Mouse (Mus musculus): ENCODE data around the gene Zfp119a.
"Not testable (repeated sequence)": the region's sequence is repeated elsewhere in the genome, so short reads cannot be mapped to it uniquely, and the experiment has no call there.

Zfp119a gene

DNA sequence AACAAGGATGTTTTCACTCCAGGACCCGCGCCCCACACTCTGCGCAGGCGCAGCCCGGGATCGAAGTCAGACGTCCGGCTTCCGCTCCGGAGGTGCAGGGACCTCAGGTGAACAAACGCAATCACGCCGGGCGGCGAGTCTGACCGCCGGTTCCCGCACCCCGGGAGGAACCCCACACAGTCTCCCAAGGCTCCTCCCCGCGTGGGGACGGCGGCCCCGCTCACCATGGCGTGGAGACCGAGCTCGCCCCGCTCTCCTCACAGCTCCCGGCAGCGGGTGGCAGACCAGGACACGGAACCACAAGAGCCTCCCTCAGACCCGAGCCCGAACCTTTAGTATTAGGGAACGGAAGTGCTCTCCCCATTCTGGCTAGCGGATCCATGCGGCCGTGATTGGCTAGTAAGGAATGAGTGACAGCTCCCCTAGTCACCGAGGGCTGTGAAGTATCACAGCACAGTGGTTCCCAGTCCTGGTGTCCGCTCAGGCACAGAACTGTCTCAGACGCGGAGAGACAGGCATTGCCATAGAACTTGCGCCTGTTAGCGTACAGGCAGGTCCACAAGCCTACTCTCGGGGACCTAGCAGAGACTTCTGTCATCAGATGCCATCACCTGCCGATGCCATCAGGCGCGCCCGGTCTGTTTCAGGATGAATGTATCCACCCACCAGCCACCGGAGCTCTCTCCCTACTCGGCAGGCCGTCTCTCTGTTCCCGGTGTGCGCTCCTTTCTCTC lies at the start of gene Zfp119a:
Gene Zfp119a, minus strand, starts transcription at position 295 of the 734 bp plus-strand sequence.
- peak; percentile 91 for DNase-seq

DNA sequence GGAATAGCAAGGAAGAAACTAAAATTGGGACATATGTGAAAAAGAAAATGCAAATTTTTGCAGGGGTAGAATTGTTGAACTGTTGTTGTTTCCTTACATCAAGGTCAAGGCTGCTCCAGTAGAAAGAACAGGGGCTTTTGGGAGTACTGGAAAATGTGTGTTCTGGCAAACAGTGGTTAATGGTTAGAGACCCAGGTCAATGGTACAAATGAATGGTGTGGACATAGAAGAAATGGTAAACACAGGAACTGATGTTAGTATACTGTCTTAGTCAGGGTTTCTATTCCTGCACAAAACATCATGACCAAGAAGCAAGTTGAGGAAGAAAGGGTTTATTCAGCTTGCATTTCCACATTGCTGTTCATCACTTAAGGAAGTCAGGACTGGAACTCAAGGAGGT lies 27.9 kb upstream of the Zfp119a start:
- no peak for DNase-seq

- no peak for DNase-seq
Observed at GRCm38 (mm10) chr17:55904131-55904530, 25.4 kb upstream of the Zfp119a start.

DNA sequence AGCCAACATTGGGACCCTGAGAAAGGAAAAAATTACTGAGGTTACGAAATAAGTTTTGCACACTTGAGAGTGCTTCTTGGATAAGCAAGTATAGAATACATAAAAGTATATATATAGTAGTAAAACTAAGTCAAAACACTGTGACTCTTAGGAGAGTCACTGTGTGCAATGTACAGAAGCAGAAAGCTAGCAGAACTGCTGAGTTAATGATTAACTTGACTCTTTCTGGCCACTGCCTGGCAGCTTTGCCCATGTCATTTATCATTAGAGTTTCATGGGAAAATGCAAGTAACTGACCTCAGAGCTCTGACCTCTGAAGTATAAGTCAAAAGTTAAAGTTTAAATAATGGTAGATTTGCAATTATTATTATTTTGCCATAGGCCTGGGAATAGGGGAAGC lies 25.0 kb upstream of the Zfp119a start:
- no peak for DNase-seq

DNA sequence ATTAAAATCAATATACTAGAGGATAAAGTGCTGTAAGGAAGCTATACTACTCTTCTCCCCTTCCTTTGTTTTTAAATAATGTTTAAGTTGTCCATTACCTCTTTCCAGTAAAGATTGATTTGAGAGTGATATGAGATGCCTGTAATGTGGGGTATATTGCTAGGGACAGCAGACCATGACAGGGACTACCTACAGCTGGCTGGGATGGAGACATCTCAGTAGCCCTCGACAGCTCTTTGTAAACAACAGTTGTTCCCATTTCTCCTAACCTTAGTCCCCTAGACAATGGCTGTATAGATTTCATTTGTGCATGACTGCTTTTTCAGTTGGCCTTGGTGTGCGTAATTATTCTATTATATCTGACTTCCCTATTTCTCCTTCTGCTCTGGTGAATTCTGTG lies 24.4 kb upstream of the Zfp119a start:
- DNase-seq: no peak

- DNase-seq: peak; percentile 74
Observed at GRCm38 (mm10) chr17:55892406-55892955, 13.8 kb upstream of the Zfp119a start.

DNA sequence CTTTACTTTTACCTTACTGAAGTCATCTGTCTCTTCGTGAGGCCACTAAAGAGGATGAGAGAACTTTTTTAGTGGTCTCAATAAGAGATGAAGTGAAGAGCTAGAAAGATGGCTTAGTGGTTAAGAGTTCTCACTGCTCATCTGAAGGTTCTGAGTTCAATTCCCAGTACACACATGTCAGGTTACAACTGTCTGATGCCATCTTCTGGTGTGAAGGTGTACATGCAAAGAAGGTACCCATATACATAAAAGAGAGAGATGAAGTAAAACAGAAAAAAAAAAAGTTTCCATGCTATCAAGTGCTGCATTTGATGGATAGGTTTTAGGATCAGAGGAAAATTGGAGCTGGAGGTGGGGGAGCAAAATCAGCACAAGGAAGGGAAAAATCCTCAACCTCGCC lies 6.2 kb upstream of the Zfp119a start:
- no peak for DNase-seq

- no peak for DNase-seq
Observed at GRCm38 (mm10) chr17:55883631-55884030, 4.9 kb upstream of the Zfp119a start.

GRCm38 (mm10) chr17:55878282-55878635 lies 471 bp downstream of the Zfp119a start:
- DNase-seq: not testable (repeated sequence)

- DNase-seq: no peak
Observed at GRCm38 (mm10) chr17:55877184-55877583, 1.5 kb downstream of the Zfp119a start.

DNA sequence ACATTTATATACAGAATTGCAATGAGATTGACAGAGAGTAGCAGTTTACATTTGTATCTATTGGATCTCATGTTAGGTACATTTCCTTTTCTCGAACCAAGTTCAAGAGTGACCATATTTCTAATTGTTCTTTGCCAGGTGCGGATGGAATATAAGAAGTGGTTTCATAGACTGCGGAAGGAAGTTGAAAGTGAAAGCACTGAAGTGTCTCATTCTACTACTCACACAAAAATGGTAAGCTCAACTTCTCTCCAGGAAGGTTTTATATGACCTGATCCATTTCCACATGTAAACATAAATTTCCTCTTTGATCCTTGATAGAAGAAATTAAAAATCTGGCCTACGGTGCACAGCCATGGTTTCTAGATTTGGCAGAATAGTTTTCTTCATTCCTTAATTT lies 35.7 kb downstream of the Zfp119a start:
- DNase-seq: no peak

- DNase-seq: no peak
Observed at GRCm38 (mm10) chr17:55821566-55821965, 57.2 kb downstream of the Zfp119a start.

DNA sequence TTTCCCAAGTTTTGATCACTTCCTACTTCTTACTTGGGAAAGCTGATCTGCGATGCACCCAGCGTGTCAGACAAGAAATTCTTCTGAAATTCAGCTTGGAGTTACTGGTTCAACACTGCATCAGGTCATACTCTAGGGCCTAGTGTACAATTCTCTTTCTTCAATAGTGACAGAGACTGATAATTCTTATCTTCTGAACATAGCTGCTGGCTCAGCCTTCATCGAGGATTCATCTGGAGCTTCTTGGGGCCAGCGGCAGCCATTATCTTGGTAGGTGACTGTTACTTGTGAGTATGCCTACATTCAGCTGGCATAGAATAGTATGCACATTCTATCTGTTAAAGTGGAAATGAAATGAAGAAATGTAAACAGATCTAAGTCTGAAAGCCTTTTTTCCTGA lies 61.9 kb downstream of the Zfp119a start:
- DNase-seq: no peak

Data from cerebellum, adult 9-10 months (tissue).